Mouse (Mus musculus) lung, postnatal 4 days (tissue): Measurements from ENCODE around the gene Zfp316.

ENCODE experiments used
- DNase-seq, 2 experiments: peaks; one replicate each; pipeline ENCODE4 v3.0.0; 2021

Zfp316 gene

GRCm38 (mm10) chr5:143269363-143270150 is at the start of gene Zfp316:
Zfp316 (minus strand) TSS chr5:143270022.
- peak; percentile 76 to 81 for DNase-seq

GRCm38 (mm10) chr5:143317288-143317610 is 47.4 kb upstream of the Zfp316 start:
- DNase-seq, result no peak

- DNase-seq, result no peak
Observed at GRCm38 (mm10) chr5:143316605-143317287, 46.9 kb upstream of the Zfp316 start.

- no peak for DNase-seq
Observed at GRCm38 (mm10) chr5:143315514-143315888, 45.7 kb upstream of the Zfp316 start.

- DNase-seq, result peak; percentile 92 to 94
Observed at GRCm38 (mm10) chr5:143314730-143315513, 45.1 kb upstream of the Zfp316 start, which contains the start of gene E130309D02Rik. E130309D02Rik (minus strand) TSS chr5:143315360.

GRCm38 (mm10) chr5:143314183-143314729 is 44.4 kb upstream of the Zfp316 start:
- DNase-seq, result no peak

- DNase-seq, result peak; percentile 68 to 84
Observed at GRCm38 (mm10) chr5:143311886-143312285, 42.1 kb upstream of the Zfp316 start.

GRCm38 (mm10) chr5:143309916-143310315 is 40.1 kb upstream of the Zfp316 start:
- no peak for DNase-seq

GRCm38 (mm10) chr5:143308825-143309224 is 39.0 kb upstream of the Zfp316 start:
- DNase-seq, result no peak

- no peak for DNase-seq
Observed at GRCm38 (mm10) chr5:143304251-143304650, 34.4 kb upstream of the Zfp316 start.

- peak; percentile 29 to 40 for DNase-seq
Observed at GRCm38 (mm10) chr5:143301296-143301695, 31.5 kb upstream of the Zfp316 start.

- peak in 1 of 2 experiments; percentile 64 for DNase-seq
Observed at GRCm38 (mm10) chr5:143299686-143300085, 29.9 kb upstream of the Zfp316 start.

GRCm38 (mm10) chr5:143298391-143298790 is 28.6 kb upstream of the Zfp316 start:
- DNase-seq, result no peak

GRCm38 (mm10) chr5:143297986-143298385 is 28.2 kb upstream of the Zfp316 start:
- DNase-seq, result peak; percentile 53 to 69

GRCm38 (mm10) chr5:143295330-143295729 is 25.5 kb upstream of the Zfp316 start:
- DNase-seq, result no peak

- no peak for DNase-seq
Observed at GRCm38 (mm10) chr5:143294862-143295261, 25.0 kb upstream of the Zfp316 start.

- peak; percentile 30 to 41 for DNase-seq
Observed at GRCm38 (mm10) chr5:143293404-143293803, 23.6 kb upstream of the Zfp316 start, which contains the start of gene Zfp853. Zfp853 (minus strand) TSS chr5:143293623.

- DNase-seq, result no peak
Observed at GRCm38 (mm10) chr5:143292879-143293278, 23.1 kb upstream of the Zfp316 start.

- no peak for DNase-seq
Observed at GRCm38 (mm10) chr5:143289299-143289698, 19.5 kb upstream of the Zfp316 start.

GRCm38 (mm10) chr5:143288378-143288911 is 18.6 kb upstream of the Zfp316 start:
- DNase-seq, result no peak

- DNase-seq, result no peak
Observed at GRCm38 (mm10) chr5:143287774-143288328, 18.0 kb upstream of the Zfp316 start.

- DNase-seq, result no peak
Observed at GRCm38 (mm10) chr5:143284762-143285161, 14.9 kb upstream of the Zfp316 start.
